Mouse (Mus musculus) layer of hippocampus, adult 8-10 months (tissue): ENCODE data around the gene Cntln. TPM values are rescaled to one million over a fixed set of nuclear protein-coding genes. Genes with fewer than 3 reads are reported as not detected.

Source experiments
- DNase-seq, 2 experiments: peaks; one replicate each; pipeline ENCODE4 v3.0.0; 2022; ENCODE audit warnings: low spot score in 2 of 2
- total RNA-seq, 4 experiments: library from RNA; stranded (reverse); gene quantifications; 2 replicates each; pipeline ENCODE4 v1.2.4; 2022

Cntln gene
- 1 to 10 TPM; 6.8 to 8.0 (median 7.5) TPM for total RNA-seq

DNA sequence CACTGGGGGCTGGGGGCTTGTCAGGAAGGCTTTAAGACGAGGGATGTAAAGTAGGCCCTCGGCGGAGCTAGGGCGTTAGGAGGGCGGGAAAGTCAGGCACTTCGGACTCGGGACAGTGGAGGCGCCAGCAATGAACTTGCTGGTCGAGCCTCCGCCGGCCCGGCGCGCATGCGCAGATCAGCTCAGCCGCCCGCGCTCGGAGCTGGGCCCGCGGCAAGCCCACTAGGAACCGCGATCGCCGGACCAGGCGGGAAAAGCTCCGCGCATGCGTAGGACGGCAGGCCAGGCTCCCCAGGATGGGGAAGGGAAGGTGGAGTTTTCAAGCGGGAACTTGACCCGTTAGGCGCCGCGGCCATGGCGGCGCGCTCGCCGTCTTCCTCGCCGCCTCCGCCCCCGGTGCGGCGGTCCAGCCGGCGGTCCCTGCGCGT lies at the start of gene Cntln:
TSS of gene Cntln (plus strand) at position 199 of the 428 bp plus-strand sequence.
- peak; percentile 85 to 93 for DNase-seq

GRCm38 (mm10) chr4:84836979-84837378 lies 47.1 kb upstream of the Cntln start:
- no peak for DNase-seq

DNA sequence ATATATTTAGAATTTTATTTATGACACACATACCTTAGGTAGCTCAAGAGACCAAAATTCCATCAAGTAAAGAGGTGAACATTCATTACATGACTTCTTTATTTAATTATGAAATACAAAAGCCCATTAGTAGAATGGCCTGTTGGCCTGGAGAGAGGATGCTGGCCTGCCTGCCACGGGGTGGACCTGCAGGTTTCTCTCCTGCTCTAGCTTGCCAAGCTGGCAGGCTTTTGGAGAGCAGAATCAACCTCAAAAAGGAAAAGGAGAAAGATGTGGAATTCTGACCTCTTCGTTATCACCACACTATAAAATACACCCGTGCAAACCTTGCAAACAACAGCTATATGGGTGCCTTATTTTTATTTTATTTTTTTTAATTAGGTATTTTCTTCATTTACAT lies 45.6 kb upstream of the Cntln start:
- no peak for DNase-seq

DNA sequence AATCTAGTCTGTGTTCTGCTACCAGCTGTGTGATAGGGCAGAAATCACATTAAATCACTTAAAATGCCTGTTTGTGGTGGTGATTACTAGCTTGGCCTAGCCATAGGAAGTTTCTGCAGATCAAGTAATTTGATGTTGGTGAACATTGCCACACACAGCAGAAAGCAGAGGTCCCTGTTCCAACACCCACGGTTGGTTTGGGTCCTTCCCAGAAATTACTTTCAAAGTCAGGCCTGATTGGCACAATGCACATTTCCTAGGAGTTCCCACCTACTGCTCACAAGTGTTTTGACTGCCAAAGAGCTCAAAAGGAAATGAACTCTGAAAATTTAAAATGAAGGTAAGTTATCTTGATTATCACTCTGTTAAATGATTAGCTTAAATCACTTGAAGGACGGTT lies 44.6 kb upstream of the Cntln start:
- no peak for DNase-seq

DNA sequence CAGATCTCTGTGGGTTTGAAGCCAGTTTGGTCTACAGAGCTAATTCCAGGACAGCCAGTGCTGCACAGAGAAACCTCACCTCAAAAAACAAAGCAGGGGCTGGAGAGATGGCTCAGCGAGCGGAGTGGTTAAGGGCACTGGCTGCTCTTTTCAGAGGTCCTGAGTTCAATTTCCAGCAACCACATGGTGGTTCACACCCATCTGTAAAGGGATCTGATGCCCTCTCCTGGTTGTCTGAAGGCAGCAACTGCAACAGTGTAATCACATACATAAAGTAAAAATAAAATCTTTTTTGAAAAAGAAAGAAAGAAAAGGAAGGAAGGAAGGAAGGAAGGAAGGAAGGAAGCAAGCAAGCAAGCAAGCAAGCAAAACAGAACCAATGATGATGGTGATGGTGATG lies 26.5 kb upstream of the Cntln start:
- DNase-seq, result no peak

GRCm38 (mm10) chr4:84876347-84876746 lies 7.8 kb upstream of the Cntln start:
- DNase-seq, result peak; percentile 19 to 37

- DNase-seq, result no peak
These were observed 463 bp upstream of the Cntln start for GRCm38 (mm10) chr4:84883646-84884045.

- DNase-seq, result peak in 1 of 2 experiments; percentile 16
These were observed 596 bp downstream of the Cntln start for GRCm38 (mm10) chr4:84884539-84885270.

DNA sequence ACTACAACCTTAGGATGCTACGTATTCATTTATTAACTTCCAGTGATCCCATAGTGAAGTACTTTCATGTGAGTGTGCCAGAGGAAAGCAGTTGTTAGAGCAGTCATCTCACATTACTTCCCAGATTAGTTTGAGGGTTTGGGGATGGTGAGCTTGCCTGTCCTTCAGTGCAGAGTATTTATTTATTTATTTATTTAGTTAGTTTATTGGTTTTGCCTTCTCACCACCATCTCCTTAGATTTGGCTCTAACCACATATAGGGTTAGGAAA lies 1.1 kb downstream of the Cntln start:
- DNase-seq, result no peak

- DNase-seq, result no peak
These were observed 34.3 kb downstream of the Cntln start for GRCm38 (mm10) chr4:84918393-84918792.

DNA sequence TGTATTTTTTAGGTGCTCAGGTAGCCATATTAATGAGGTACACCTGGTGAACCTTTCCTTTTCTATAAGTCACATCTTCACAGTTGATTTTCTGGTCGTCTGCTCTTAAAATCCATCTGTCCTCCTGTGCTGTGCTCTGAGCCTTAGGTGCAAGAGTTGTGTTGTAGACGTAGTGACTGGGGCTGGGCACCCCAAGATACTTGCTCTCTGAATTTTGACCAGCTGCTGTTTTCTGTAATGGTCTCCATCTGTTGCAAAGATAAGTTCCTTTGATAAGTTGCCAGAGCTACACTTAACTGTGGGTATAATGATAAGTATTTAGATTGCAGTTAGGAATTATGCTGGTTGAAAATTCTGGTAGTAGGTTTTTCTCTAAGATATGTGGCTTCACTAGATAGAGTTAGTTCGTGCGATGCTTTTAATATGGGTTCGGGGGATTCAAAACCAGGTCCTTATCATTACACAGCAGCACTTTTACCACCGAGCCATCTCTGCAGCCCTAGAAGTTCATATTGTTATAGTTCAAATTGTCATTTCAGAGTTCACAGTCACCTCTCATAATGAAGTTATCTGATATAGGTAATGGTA lies 50.3 kb downstream of the Cntln start:
- DNase-seq, result no peak

- peak in 1 of 2 experiments; percentile 9 for DNase-seq
These were observed 58.0 kb downstream of the Cntln start for GRCm38 (mm10) chr4:84942059-84942458.

GRCm38 (mm10) chr4:84942651-84943050 lies 58.5 kb downstream of the Cntln start:
- DNase-seq, result no peak

DNA sequence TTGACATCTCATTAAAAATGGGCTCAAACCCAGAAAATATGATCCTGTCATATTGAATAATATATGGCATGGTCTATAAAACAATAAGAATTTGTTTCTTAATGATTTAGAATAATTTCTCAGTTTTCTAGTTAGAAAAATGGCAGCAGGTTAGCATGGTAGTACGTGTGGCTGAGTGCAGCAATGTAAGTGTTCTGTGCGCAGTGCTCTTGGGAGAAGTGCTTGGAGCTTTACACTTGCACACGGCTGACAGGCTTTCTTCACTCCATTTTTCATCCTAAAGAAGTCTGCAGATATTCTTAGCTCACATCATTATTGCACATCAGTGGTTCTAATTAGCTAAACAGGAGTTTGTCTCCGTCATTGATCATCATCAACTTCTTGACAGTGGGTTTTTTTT lies 60.0 kb downstream of the Cntln start:
- no peak for DNase-seq

DNA sequence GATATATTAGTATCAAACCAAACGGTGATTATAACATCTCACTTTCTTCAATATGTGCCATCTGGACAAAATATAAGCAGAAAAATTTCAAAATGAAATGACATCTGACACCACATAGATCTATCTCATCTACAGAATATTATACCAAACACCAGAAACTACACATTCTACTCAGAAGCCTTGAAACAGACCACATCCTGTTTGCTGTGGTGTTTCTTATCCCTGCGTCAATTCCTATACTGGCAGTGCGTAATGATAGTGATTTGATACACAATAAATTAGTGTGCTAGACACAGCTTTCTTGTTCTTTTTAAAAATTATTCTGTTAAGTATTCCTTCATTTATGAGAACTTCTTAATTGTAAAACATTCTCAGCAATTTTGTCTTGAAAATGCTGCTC lies 62.3 kb downstream of the Cntln start:
- no peak for DNase-seq

- no peak for DNase-seq
These were observed 93.0 kb downstream of the Cntln start for GRCm38 (mm10) chr4:84976875-84977646.

- no peak for DNase-seq
These were observed 111.6 kb downstream of the Cntln start for GRCm38 (mm10) chr4:84995520-84996348.

- DNase-seq, result no peak
These were observed 121.5 kb downstream of the Cntln start for GRCm38 (mm10) chr4:85005581-85005980.

DNA sequence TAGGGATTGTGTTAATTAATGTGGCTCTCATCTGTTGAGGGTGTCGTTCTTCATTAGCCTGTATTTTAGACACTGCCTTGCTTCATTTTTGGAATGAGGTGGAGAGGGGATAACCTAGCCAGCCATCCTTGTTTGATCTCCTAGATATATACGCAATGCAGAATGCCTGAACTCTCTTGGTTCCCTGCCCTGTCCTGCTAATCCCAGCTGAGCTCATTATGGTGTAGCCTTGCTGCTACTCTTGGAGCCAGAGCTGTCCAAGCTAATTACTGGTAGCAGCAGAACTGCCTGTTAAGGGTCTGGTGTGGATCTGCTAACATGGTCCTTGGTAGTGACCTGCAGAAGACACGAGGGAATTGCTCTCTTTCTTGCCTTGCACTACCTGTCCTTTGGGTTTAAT lies 122.7 kb downstream of the Cntln start:
- no peak for DNase-seq

DNA sequence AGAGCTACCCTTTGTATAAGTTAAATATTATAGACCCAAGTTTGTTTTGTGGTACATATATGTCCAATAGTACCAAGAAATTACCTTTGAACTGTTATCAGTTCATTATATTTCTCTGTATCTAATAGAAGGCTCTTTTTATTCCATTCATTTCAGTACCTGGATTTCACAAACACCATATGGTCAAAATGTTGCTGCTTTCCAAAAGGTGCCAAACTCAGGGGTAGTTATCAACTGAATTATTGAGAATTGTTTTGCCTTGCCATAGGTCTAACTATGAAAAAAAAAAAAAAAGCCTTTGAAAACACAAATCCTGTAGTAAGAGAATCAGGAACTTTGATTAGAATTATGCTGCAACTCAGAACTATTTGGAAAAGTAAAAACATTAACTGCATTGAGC lies 126.7 kb downstream of the Cntln start:
- DNase-seq, result no peak

GRCm38 (mm10) chr4:85045748-85046147 lies 161.6 kb downstream of the Cntln start:
- no peak for DNase-seq
